In the genomic region with DNA sequence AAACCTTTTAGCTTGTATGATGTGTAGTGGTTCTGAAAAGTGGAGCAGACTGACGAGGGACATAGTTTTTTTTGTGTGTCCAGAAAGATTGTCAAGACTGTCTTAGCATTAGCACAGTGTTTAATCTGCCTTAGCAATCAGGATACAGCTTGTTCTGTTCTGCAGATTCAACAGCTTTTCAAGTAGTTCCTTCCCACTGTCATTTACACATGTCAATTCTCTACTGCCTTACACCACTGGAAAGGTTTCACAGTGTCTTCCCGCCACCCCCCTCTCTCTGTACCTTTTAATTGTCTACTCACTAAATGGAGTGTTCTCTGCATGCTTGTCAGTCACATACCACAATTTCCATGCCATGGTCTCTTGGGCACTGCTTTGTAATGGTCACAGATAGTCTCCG, we compare ENCODE assay signal across 8 mouse cellular contexts. TPM values are rescaled to one million over a fixed set of nuclear protein-coding genes. Genes with fewer than 3 reads are reported as not detected.
DNase-seq lines count a peak whose midpoint lies in the region; ATAC-seq and TF ChIP-seq lines count a peak whose summit lies in the region.

No protein-coding gene starts in this region.

- TF ChIP-seq CTCF in layer of hippocampus, adult 2 months (conservative IDR thresholded peaks at IDR 0.05) = no peak
- TF ChIP-seq CTCF in bone marrow macrophage, adult 2 months (IDR thresholded peaks at IDR 0.05; ENCODE audit: low read depth, low read length) = no peak

- peak overlapping the region; percentile 75 for H3K9ac ChIP-seq in hindbrain, embryonic 14.5 days

- peaks cover 14% of the 10 kb centered on the region for H3K36me3 ChIP-seq in hindbrain, embryonic 14.5 days (replicated peaks; ENCODE audit: control insufficient read depth, insufficient read depth)
- H3K36me3 ChIP-seq in myocyte (ENCODE audit: control insufficient read depth, insufficient read depth) = peaks cover 22% of the 10 kb centered on the region

- no peak for TF ChIP-seq POLR2A in bone marrow macrophage, adult 2 months (IDR thresholded peaks at IDR 0.05; ENCODE audit: borderline replicate concordance, low read depth, low read length)
- TF ChIP-seq POLR2A in myocyte (IDR thresholded peaks at IDR 0.05; ENCODE audit: insufficient read length, low read depth) = no peak

- 18% methylated on average over 3 of the region's 3 CpGs for WGBS in hindbrain, embryonic 14.5 days

- no peaks in the 10 kb centered on the region for H3K27me3 ChIP-seq in hindbrain, embryonic 14.5 days (ENCODE audit: control insufficient read depth, insufficient read depth, low read length)
- no peaks in the 10 kb centered on the region for H3K27me3 ChIP-seq in myocyte (ENCODE audit: control insufficient read depth, insufficient read depth, insufficient read length)

- ATAC-seq in hindbrain, embryonic 14.5 days (ENCODE audit: low FRiP score) = no peak
- no peak for ATAC-seq in erythroid progenitor cell, adult 5-6 weeks (replicated peaks; ENCODE audit: low FRiP score, poor library complexity, severe bottlenecking)

- H3K79me2 ChIP-seq in myocyte (ENCODE audit: control insufficient read depth, insufficient read depth) = peaks cover 44% of the 10 kb centered on the region

- H3ac ChIP-seq in myocyte (ENCODE audit: control insufficient read depth, insufficient read length) = peak overlapping the region; percentile 99

- H3K4me2 ChIP-seq in hindbrain, embryonic 14.5 days (replicated peaks) = peak overlapping the region; percentile 95
- H3K4me2 ChIP-seq in myocyte (ENCODE audit: low read depth) = peak overlapping the region; percentile 74

- H3K9me3 ChIP-seq in hindbrain, embryonic 14.5 days (ENCODE audit: control insufficient read depth, low read length) = no peaks in the 10 kb centered on the region

- H3K4me3 ChIP-seq in layer of hippocampus, adult 2 months = peak overlapping the region; percentile 88
- peak overlapping the region; percentile 95 for H3K4me3 ChIP-seq in bone marrow macrophage, adult 2 months (ENCODE audit: insufficient read depth, low read length)
- peak overlapping the region; percentile 98 for H3K4me3 ChIP-seq in hindbrain, embryonic 14.5 days (replicated peaks; ENCODE audit: low read length)
- H3K4me3 ChIP-seq in myocyte = peak overlapping the region; percentile 79

- DNase-seq in layer of hippocampus, adult 2 months (ENCODE audit: low spot score in 2 of 2) = no peak
- no peak for DNase-seq in layer of hippocampus, postnatal 36 days
- DNase-seq in hindbrain, embryonic 14.5 days (ENCODE audit: low spot score) = no peak
- DNase-seq in spleen, postnatal 10 days (ENCODE audit: low spot score in 2 of 2) = no peak
- DNase-seq in ovary, postnatal 36 days (ENCODE audit: low spot score) = no peak

- H3K4me1 ChIP-seq in bone marrow macrophage, adult 2 months (ENCODE audit: control insufficient read depth, insufficient read depth, low read length) = 0 out of 2 replicates have a peak, but pooled peaks cover 2% of the 10 kb centered on the region
- peaks cover 18% of the 10 kb centered on the region for H3K4me1 ChIP-seq in hindbrain, embryonic 14.5 days (replicated peaks; ENCODE audit: control insufficient read depth, insufficient read depth, low read length)

- H3K27ac ChIP-seq in layer of hippocampus, adult 2 months = no peak overlapping the region
- no peak overlapping the region for H3K27ac ChIP-seq in bone marrow macrophage, adult 2 months (ENCODE audit: insufficient read depth, low read depth, low read length)
- H3K27ac ChIP-seq in hindbrain, embryonic 14.5 days = no peak overlapping the region

TF ChIP-seq in myocyte, 11 proteins besides CTCF, POLR2A, EP300 and RAD21:
- TF ChIP-seq CEBPB (IDR thresholded peaks at IDR 0.05; ENCODE audit: insufficient read depth, poor library complexity, severe bottlenecking) (no peak), SRF (IDR thresholded peaks at IDR 0.05; ENCODE audit: control insufficient read depth, insufficient read length, low read depth) (no peak), REST (IDR thresholded peaks at IDR 0.05; ENCODE audit: insufficient read depth, insufficient read length) (no peak), USF1 (IDR thresholded peaks at IDR 0.05; ENCODE audit: low read depth) (no peak), TCF3 (IDR thresholded peaks at IDR 0.05; ENCODE audit: insufficient read length, low read depth) (no peak), MYOG (IDR thresholded peaks at IDR 0.05; ENCODE audit: control insufficient read depth in 1 of 3, insufficient read depth in 1 of 3, insufficient read length in 2 of 3, low read depth in 2 of 3) (no peak), MAX (IDR thresholded peaks at IDR 0.05; ENCODE audit: low read depth) (no peak), TCF12 (IDR thresholded peaks at IDR 0.05; ENCODE audit: insufficient read depth, poor library complexity, severe bottlenecking) (no peak), E2F4 (IDR thresholded peaks at IDR 0.05; ENCODE audit: insufficient read depth) (no peak), MYOD1 (IDR thresholded peaks at IDR 0.05; ENCODE audit: control insufficient read depth in 1 of 3, insufficient read length in 2 of 3, low read depth in 2 of 3) (no peak), POLR2AphosphoS2 (IDR thresholded peaks at IDR 0.05; ENCODE audit: insufficient read length, low read depth) (no peak)

RNA-seq across cellular contexts. Expression of gene Nudt6, which starts 1.2 kb away (rescaled TPM):
- total RNA-seq in layer of hippocampus, adult 2 months (2021) = 1 to 10 TPM; 5.3 to 5.4 TPM
- 1 to 10 TPM; 4.5 to 5.4 TPM for total RNA-seq in layer of hippocampus, postnatal 36 days (2021)
- 9.1 and 10.8 TPM in 2 replicates for polyA plus RNA-seq in bone marrow macrophage, adult 2 months (2012; ENCODE audit: insufficient read depth, insufficient read length, missing spikeins)
- polyA plus RNA-seq in hindbrain, embryonic 14.5 days (2014; fragmentation: Nextera tagmentation; extraction: Ambion mirVana) = 6.8 and 8.7 TPM in 2 replicates
- 10.8 TPM for polyA plus RNA-seq in myocyte (2012; fragmentation: generic; extraction: Trizol)
- total RNA-seq in erythroid progenitor cell, adult 5-6 weeks (2015; ENCODE audit: low replicate concordance) = not detected in 2 replicates
- total RNA-seq in erythroid progenitor cell, adult 5-6 weeks (2017; ENCODE audit: low replicate concordance) = 2.2 TPM in 1 of 2 replicates, not detected in the other

RNA-seq across cellular contexts. Expression of gene Spata5, which starts 1.5 kb away (rescaled TPM):
- 10 to 100 TPM; 25.3 to 30.5 TPM for total RNA-seq in layer of hippocampus, adult 2 months (2021)
- 10 to 100 TPM; 19.6 to 26.2 TPM for total RNA-seq in layer of hippocampus, postnatal 36 days (2021)
- polyA plus RNA-seq in bone marrow macrophage, adult 2 months (2012; ENCODE audit: insufficient read depth, insufficient read length, missing spikeins) = 4.8 and 6.6 TPM in 2 replicates
- polyA plus RNA-seq in hindbrain, embryonic 14.5 days (2014; fragmentation: Nextera tagmentation; extraction: Ambion mirVana) = 33.1 and 35.6 TPM in 2 replicates
- 24.2 TPM for polyA plus RNA-seq in myocyte (2012; fragmentation: generic; extraction: Trizol)
- 4.2 and 14.4 TPM in 2 replicates for total RNA-seq in erythroid progenitor cell, adult 5-6 weeks (2015; ENCODE audit: low replicate concordance)
- total RNA-seq in erythroid progenitor cell, adult 5-6 weeks (2017; ENCODE audit: low replicate concordance) = 8.3 and 31.3 TPM in 2 replicates
